Mouse (Mus musculus) brain, embryonic 14.5 days (tissue): ENCODE results near the gene C2cd4a.

Source experiments
- CTCF ChIP-seq: fragments of 200-500 bp; IDR thresholded peaks from 2 replicates; pipeline ENCODE4 v1.5.1; 2012; ENCODE audit warnings: inconsistent platforms, mild to moderate bottlenecking, moderate library complexity, borderline replicate concordance; ENCODE audit not compliant: insufficient read depth, insufficient read length; ENCODE audit errors: extremely low read depth
- POLR2A ChIP-seq: fragments of 200-500 bp; IDR thresholded peaks from 2 replicates; pipeline ENCODE4 v1.6.1; 2012; ENCODE audit warnings: mild to moderate bottlenecking, inconsistent platforms, borderline replicate concordance; ENCODE audit not compliant: poor library complexity, insufficient read depth, insufficient read length, severe bottlenecking; ENCODE audit errors: extremely low read depth

DNA sequence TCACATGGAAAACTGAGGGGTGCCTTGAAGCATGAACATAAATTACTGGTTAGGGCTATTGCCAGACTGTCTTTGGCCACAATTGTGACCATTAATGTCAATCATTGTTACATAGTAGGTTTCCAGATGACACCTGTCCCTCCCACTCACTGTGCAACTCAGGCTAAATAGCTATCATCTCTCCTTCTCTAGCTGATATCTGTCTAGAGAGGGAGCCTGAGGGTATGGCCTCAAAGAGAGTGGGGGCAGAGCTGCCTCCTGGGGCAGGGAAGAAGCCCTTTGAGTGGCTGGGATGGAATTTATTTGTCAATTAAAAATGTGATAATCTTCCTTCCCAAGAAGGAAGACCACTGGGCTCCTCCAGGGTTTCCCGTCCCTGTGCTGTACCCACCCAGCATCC, 37.9 kb downstream of the C2cd4a start:
- no peak for TF ChIP-seq CTCF
- TF ChIP-seq POLR2A: no peak
